In genomic region chr10:51961497-51961896, GRCm38 (mm10) we compare ENCODE assay signal across 9 mouse cellular contexts.
DNase-seq lines count a peak whose midpoint lies in the region; ATAC-seq lines count a peak whose summit lies in the region.
"Had no signal": no experiment of that assay in that cellular context is flagged by ENCODE, and none has a peak within 500 bp of the region (broad histone marks: within the 10 kb centered on the region; RNA-seq: fewer than 3 reads in every experiment).

No protein-coding gene starts in this region.

- peaks cover 2% of the 10 kb centered on the region for H3K4me1 ChIP-seq in heart, embryonic 15.5 days (replicated peaks)
- peaks cover 3% of the 10 kb centered on the region; the same call in 1 of the 2 replicates for H3K4me1 ChIP-seq in hindbrain, embryonic 13.5 days (replicated peaks)
- 0 out of 2 replicates have a peak, but pooled peaks cover 2% of the 10 kb centered on the region for H3K4me1 ChIP-seq in neural tube, embryonic 12.5 days

- H3K9ac ChIP-seq in heart, embryonic 15.5 days = no peak overlapping the region
- no peak overlapping the region for H3K9ac ChIP-seq in hindbrain, embryonic 13.5 days
- H3K9ac ChIP-seq in neural tube, embryonic 12.5 days = no peak overlapping the region

- H3K27ac ChIP-seq in heart, embryonic 15.5 days = no peak overlapping the region
- no peak overlapping the region for H3K27ac ChIP-seq in hindbrain, embryonic 13.5 days
- H3K27ac ChIP-seq in neural tube, embryonic 12.5 days = no peak overlapping the region

- no peaks in the 10 kb centered on the region for H3K36me3 ChIP-seq in heart, embryonic 15.5 days
- no peaks in the 10 kb centered on the region for H3K36me3 ChIP-seq in hindbrain, embryonic 13.5 days
- no peaks in the 10 kb centered on the region for H3K36me3 ChIP-seq in neural tube, embryonic 12.5 days

- ATAC-seq in heart, embryonic 15.5 days (replicated peaks; ENCODE audit: insufficient number of reproducible peaks, insufficient read depth, low FRiP score, low read depth) = 0 out of 2 replicates have a peak, but pooled peaks have one; percentile 39
- ATAC-seq in hindbrain, embryonic 13.5 days (ENCODE audit: low FRiP score) = peak; percentile 91
- ATAC-seq in neural tube, embryonic 12.5 days (ENCODE audit: low FRiP score, low read depth) = peak; percentile 96

- H3K27me3 ChIP-seq in heart, embryonic 15.5 days = no peaks in the 10 kb centered on the region
- no peaks in the 10 kb centered on the region for H3K27me3 ChIP-seq in hindbrain, embryonic 13.5 days
- H3K27me3 ChIP-seq in neural tube, embryonic 12.5 days (replicated peaks) = no peaks in the 10 kb centered on the region

- DNase-seq in heart, postnatal 14 days = no peak
- DNase-seq in embryo, embryonic 11.5 days (ENCODE audit: low read depth, low spot score) = peak; percentile 34
- no peak for DNase-seq in right cerebral cortex, postnatal 10 days (ENCODE audit: low spot score in 2 of 2)
- no peak for DNase-seq in cerebellum, adult 11 months
- DNase-seq in cerebellum, postnatal 25 days = no peak
- DNase-seq: lung, adult 2 months had no signal

- no peak overlapping the region for H3K4me2 ChIP-seq in heart, embryonic 15.5 days
- H3K4me2 ChIP-seq in hindbrain, embryonic 13.5 days = no peak overlapping the region
- no peak overlapping the region for H3K4me2 ChIP-seq in neural tube, embryonic 12.5 days (replicated peaks)

- no peak overlapping the region for H3K4me3 ChIP-seq in heart, embryonic 15.5 days
- no peak overlapping the region for H3K4me3 ChIP-seq in hindbrain, embryonic 13.5 days
- no peak overlapping the region for H3K4me3 ChIP-seq in neural tube, embryonic 12.5 days

- 18% methylated on average over 2 of the region's 2 CpGs for WGBS in heart, embryonic 15.5 days
- WGBS in hindbrain, embryonic 13.5 days = 0% methylated on average over 2 of the region's 2 CpGs
- WGBS in neural tube, embryonic 12.5 days = 3% methylated on average over 2 of the region's 2 CpGs

- intact Hi-C loops in heart, postnatal 14 days (cut with DNase I) = no loop called here

- H3K9me3 ChIP-seq in heart, embryonic 15.5 days (replicated peaks) = no peaks in the 10 kb centered on the region
- no peaks in the 10 kb centered on the region for H3K9me3 ChIP-seq in hindbrain, embryonic 13.5 days
- H3K9me3 ChIP-seq in neural tube, embryonic 12.5 days = no peaks in the 10 kb centered on the region

Comparison
In these comparisons a context has a peak if more than half of its experiments do, and no peak if none do; other contexts are left out.
1. ATAC-seq: peak in every context shown above with its lines; median percentile 96 in neural tube, embryonic 12.5 days; 91 in hindbrain, embryonic 13.5 days; 39 in heart, embryonic 15.5 days.